Mouse (Mus musculus) embryonic fibroblast, embryonic 13.5 days (primary cell): Measurements from ENCODE around the gene Atp4b. TPM values are rescaled to one million over a fixed set of nuclear protein-coding genes. Genes with fewer than 3 reads are reported as not detected.

Source experiments
- H3K27ac ChIP-seq: 2 replicates; pipeline ENCODE4 v1.5.1; 2012; ENCODE audit warnings: low read length, control low read depth, inconsistent platforms; ENCODE audit not compliant: insufficient read depth
- H3K4me1 ChIP-seq: 2 replicates; pipeline ENCODE4 v1.6.1; 2011; ENCODE audit warnings: low read length; ENCODE audit not compliant: control insufficient read depth, insufficient read depth
- H3K4me3 ChIP-seq: 2 replicates; pipeline ENCODE4 v1.5.1; 2011; ENCODE audit warnings: mild to moderate bottlenecking, control low read depth, low read length; ENCODE audit not compliant: insufficient read depth
- CTCF ChIP-seq: IDR thresholded peaks from 2 replicates; pipeline ENCODE4 v1.5.1; 2011; ENCODE audit warnings: mild to moderate bottlenecking, control low read depth, low read length, moderate library complexity, borderline replicate concordance; ENCODE audit not compliant: insufficient read depth
- POLR2A ChIP-seq: IDR thresholded peaks from 2 replicates; pipeline ENCODE4 v1.6.1; 2011; ENCODE audit warnings: low read depth, mild to moderate bottlenecking, control low read depth, low read length, moderate library complexity
- polyA plus RNA-seq: library from polyadenylated mRNA; stranded (reverse); fragments of >200 nt; gene quantifications from 2 replicates; pipeline ENCODE4 v1.2.4, GENCODE M21; 2011; ENCODE audit warnings: low read depth; ENCODE audit not compliant: missing spikeins, insufficient read length

The Atp4b gene
- polyA plus RNA-seq, 1 experiment = not detected

GRCm38 (mm10) chr8:13353155-13353833, 43.3 kb downstream of the Atp4b start:
- no peak for TF ChIP-seq POLR2A
- TF ChIP-seq CTCF = no peak
- H3K4me3 ChIP-seq = no peak overlapping the region

GRCm38 (mm10) chr8:13352601-13353000, 44.0 kb downstream of the Atp4b start:
- no peak for TF ChIP-seq CTCF
- TF ChIP-seq POLR2A = no peak
- H3K4me1 ChIP-seq = peaks cover 4% of the 10 kb centered on the region

More at GRCm38 (mm10) chr8:13353155-13353833, 43.3 kb downstream of the Atp4b start:
- peaks cover 4% of the 10 kb centered on the region for H3K4me1 ChIP-seq
- H3K27ac ChIP-seq = no peak overlapping the region

GRCm38 (mm10) chr8:13351593-13351992, 45.0 kb downstream of the Atp4b start:
- H3K4me1 ChIP-seq = peaks cover 4% of the 10 kb centered on the region
- no peak overlapping the region for H3K4me3 ChIP-seq
- TF ChIP-seq CTCF = no peak
- TF ChIP-seq POLR2A = no peak
- H3K27ac ChIP-seq = no peak overlapping the region

More at GRCm38 (mm10) chr8:13352601-13353000, 44.0 kb downstream of the Atp4b start:
- Histone ChIP-seq H3K4me3 (no peak overlapping the region), H3K27ac (no peak overlapping the region)

- peaks cover 4% of the 10 kb centered on the region for H3K4me1 ChIP-seq
- no peak overlapping the region for H3K27ac ChIP-seq
- TF ChIP-seq POLR2A = no peak
- TF ChIP-seq CTCF = no peak
- no peak overlapping the region for H3K4me3 ChIP-seq
Observed at GRCm38 (mm10) chr8:13350052-13350451, 46.6 kb downstream of the Atp4b start.

GRCm38 (mm10) chr8:13343134-13343533, 53.5 kb downstream of the Atp4b start:
- Histone ChIP-seq H3K27ac (no peak overlapping the region), H3K4me1 (peaks cover 7% of the 10 kb centered on the region), H3K4me3 (no peak overlapping the region)
- TF ChIP-seq POLR2A (no peak), CTCF (no peak)

GRCm38 (mm10) chr8:13342340-13342739, 54.3 kb downstream of the Atp4b start:
- peaks cover 7% of the 10 kb centered on the region for H3K4me1 ChIP-seq
- TF ChIP-seq CTCF = no peak
- no peak for TF ChIP-seq POLR2A
- H3K4me3 ChIP-seq = no peak overlapping the region
- H3K27ac ChIP-seq = no peak overlapping the region

GRCm38 (mm10) chr8:13340650-13341049, 56.0 kb downstream of the Atp4b start:
- Histone ChIP-seq H3K4me3 (peak overlapping the region; percentile 86; the same call in 1 of the 2 replicates), H3K27ac (no peak overlapping the region)
- TF ChIP-seq CTCF (no peak), POLR2A (no peak)

GRCm38 (mm10) chr8:13339646-13339990, 57.0 kb downstream of the Atp4b start:
- H3K4me1 ChIP-seq = peaks cover 7% of the 10 kb centered on the region
- peak overlapping the region; percentile 86 for H3K4me3 ChIP-seq
- 0 out of 2 replicates have a peak overlapping the region, but pooled peaks have one; percentile 9 for H3K27ac ChIP-seq
- TF ChIP-seq POLR2A = no peak
- TF ChIP-seq CTCF = no peak

More at GRCm38 (mm10) chr8:13340650-13341049, 56.0 kb downstream of the Atp4b start:
- peaks cover 7% of the 10 kb centered on the region for H3K4me1 ChIP-seq

- Histone ChIP-seq H3K4me1 (peaks cover 6% of the 10 kb centered on the region), H3K4me3 (peak overlapping the region; percentile 86), H3K27ac (peak overlapping the region; percentile 9; the same call in 1 of the 2 replicates)
- TF ChIP-seq CTCF (no peak), POLR2A (no peak)
Observed at GRCm38 (mm10) chr8:13338901-13339645, 57.6 kb downstream of the Atp4b start.

- peaks cover 5% of the 10 kb centered on the region for H3K4me1 ChIP-seq
- peak; percentile 71 for TF ChIP-seq POLR2A
- no peak for TF ChIP-seq CTCF
Observed at GRCm38 (mm10) chr8:13338255-13338860, 58.3 kb downstream of the Atp4b start, which contains the start of gene Tfdp1. Gene Tfdp1, plus strand, starts transcription at chr8:13338751.

More at GRCm38 (mm10) chr8:13338255-13338860, 58.3 kb downstream of the Atp4b start, which contains the start of gene Tfdp1:
- Histone ChIP-seq H3K4me3 (peak within 1 kb of the TSS; percentile 86), H3K27ac (peak within 1 kb of the TSS; percentile 9; the same call in 1 of the 2 replicates)
